Mouse (Mus musculus) forebrain, embryonic 10.5 days (tissue): Measurements from ENCODE around the gene Rpl29. TPM values are rescaled to one million over a fixed set of nuclear protein-coding genes. Genes with fewer than 3 reads are reported as not detected.

Experiments
- DNase-seq: peaks from one replicate; pipeline ENCODE4 v3.0.0-alpha.2; 2017; ENCODE audit warnings: low spot score; ENCODE audit errors: extremely low spot score
- H3K27ac ChIP-seq: fragments of 300-500 bp; sonication (generic); 2 replicates; pipeline ENCODE4 v1.5.1; 2016; ENCODE audit warnings: mild to moderate bottlenecking
- H3K27me3 ChIP-seq: fragments of 300-500 bp; sonication (generic); 2 replicates; pipeline ENCODE4 v1.6.1; 2016; ENCODE audit warnings: mild to moderate bottlenecking; ENCODE audit not compliant: poor library complexity, severe bottlenecking
- H3K36me3 ChIP-seq: fragments of 300-500 bp; sonication (generic); replicated peaks from 2 replicates; pipeline ENCODE4 v1.6.1; 2016; ENCODE audit warnings: mild to moderate bottlenecking, moderate library complexity
- H3K4me1 ChIP-seq: fragments of 300-500 bp; sonication (generic); 2 replicates; pipeline ENCODE4 v1.6.1; 2016
- H3K4me3 ChIP-seq: fragments of 300-500 bp; sonication (generic); 2 replicates; pipeline ENCODE4 v1.5.1; 2016; ENCODE audit warnings: mild to moderate bottlenecking, moderate library complexity
- H3K9me3 ChIP-seq: fragments of 300-500 bp; sonication (generic); 2 replicates; pipeline ENCODE4 v1.6.1; 2016; ENCODE audit warnings: mild to moderate bottlenecking, moderate library complexity
- WGBS: fragments of 180-500 bp; shearing (Covaris S2); methylation state at CpG from one replicate; pipeline ENCODE4 v1.1.7; 2016; 5-methylcytosine and 5-hydroxymethylcytosine counted together
- polyA plus RNA-seq: library from polyadenylated mRNA; unstranded; fragments of >200 nt; fragmentation: Nextera tagmentation; extraction: Ambion mirVana; gene quantifications from 2 replicates; pipeline ENCODE4 v1.2.1, GENCODE M21; 2016

Gene Rpl29
- polyA plus RNA-seq, 1 experiment from 2014 or later: 1,043 TPM

GRCm38 (mm10) chr9:106461641-106462429 is 32.6 kb downstream of the Rpl29 start:
- H3K36me3 ChIP-seq: peaks cover 97% of the 10 kb centered on the region
- no peak for DNase-seq

GRCm38 (mm10) chr9:106462430-106462800 is 33.2 kb downstream of the Rpl29 start:
- Histone ChIP-seq H3K27me3 (peaks cover 45% of the 10 kb centered on the region), H3K4me3 (no peak overlapping the region), H3K4me1 (peaks cover 79% of the 10 kb centered on the region), H3K9me3 (no peaks in the 10 kb centered on the region), H3K36me3 (peaks cover 94% of the 10 kb centered on the region), H3K27ac (0 out of 2 replicates have a peak overlapping the region, but pooled peaks have one; percentile 15)
- 95% methylated on average over 12 of the region's 12 CpGs for WGBS
- DNase-seq: no peak

More at GRCm38 (mm10) chr9:106461641-106462429, 32.6 kb downstream of the Rpl29 start:
- H3K4me3 ChIP-seq: no peak overlapping the region
- 0 out of 2 replicates have a peak overlapping the region, but pooled peaks have one; percentile 15 for H3K27ac ChIP-seq
- WGBS: 87% methylated on average over 16 of the region's 16 CpGs
- H3K4me1 ChIP-seq: peaks cover 84% of the 10 kb centered on the region
- H3K9me3 ChIP-seq: no peaks in the 10 kb centered on the region
- peaks cover 45% of the 10 kb centered on the region for H3K27me3 ChIP-seq

GRCm38 (mm10) chr9:106463122-106464063 is 34.1 kb downstream of the Rpl29 start:
- Histone ChIP-seq H3K27ac (no peak overlapping the region), H3K9me3 (no peaks in the 10 kb centered on the region), H3K36me3 (peaks cover 85% of the 10 kb centered on the region), H3K27me3 (peaks cover 45% of the 10 kb centered on the region), H3K4me3 (peak overlapping the region; percentile 20), H3K4me1 (peaks cover 69% of the 10 kb centered on the region)
- 85% methylated on average over 21 of the region's 21 CpGs for WGBS
- DNase-seq: no peak

GRCm38 (mm10) chr9:106464751-106465541 is 35.7 kb downstream of the Rpl29 start:
- peaks cover 69% of the 10 kb centered on the region for H3K36me3 ChIP-seq
- H3K27ac ChIP-seq: peak overlapping the region; percentile 87
- H3K4me3 ChIP-seq: peak overlapping the region; percentile 63
- H3K27me3 ChIP-seq: peaks cover 45% of the 10 kb centered on the region
- peaks cover 56% of the 10 kb centered on the region for H3K4me1 ChIP-seq
- 2% methylated on average over 97 of the region's 99 CpGs for WGBS
- DNase-seq: peak; percentile 61
- H3K9me3 ChIP-seq: no peaks in the 10 kb centered on the region

- Histone ChIP-seq H3K4me1 (peaks cover 48% of the 10 kb centered on the region), H3K27me3 (peaks cover 45% of the 10 kb centered on the region), H3K4me3 (peak within 1 kb of the TSS; percentile 63), H3K9me3 (no peaks in the 10 kb centered on the region), H3K36me3 (peaks cover 62% of the 10 kb centered on the region), H3K27ac (peak within 1 kb of the TSS; percentile 87)
- no peak for DNase-seq
- 38% methylated on average over 26 of the region's 26 CpGs for WGBS
Measured at GRCm38 (mm10) chr9:106465571-106466200, 36.4 kb downstream of the Rpl29 start, which contains the start of gene Gpr62. Gene Gpr62 (minus strand): TSS chr9:106465938.

- peaks cover 51% of the 10 kb centered on the region for H3K36me3 ChIP-seq
- H3K4me1 ChIP-seq: peaks cover 46% of the 10 kb centered on the region
Measured at GRCm38 (mm10) chr9:106466721-106467120, 37.5 kb downstream of the Rpl29 start.

GRCm38 (mm10) chr9:106467746-106468145 is 38.5 kb downstream of the Rpl29 start:
- WGBS: 94% methylated on average over 7 of the region's 7 CpGs
- H3K9me3 ChIP-seq: no peaks in the 10 kb centered on the region
- H3K27ac ChIP-seq: no peak overlapping the region
- no peak for DNase-seq
- peaks cover 41% of the 10 kb centered on the region for H3K36me3 ChIP-seq
- H3K4me3 ChIP-seq: no peak overlapping the region
- peaks cover 46% of the 10 kb centered on the region for H3K27me3 ChIP-seq
- peaks cover 52% of the 10 kb centered on the region for H3K4me1 ChIP-seq

More at GRCm38 (mm10) chr9:106466721-106467120, 37.5 kb downstream of the Rpl29 start:
- peaks cover 54% of the 10 kb centered on the region for H3K27me3 ChIP-seq
- no peak overlapping the region for H3K27ac ChIP-seq
- 92% methylated on average over 6 of the region's 6 CpGs for WGBS
- H3K4me3 ChIP-seq: no peak overlapping the region
- no peaks in the 10 kb centered on the region for H3K9me3 ChIP-seq
- no peak for DNase-seq

GRCm38 (mm10) chr9:106469317-106469716 is 40.1 kb downstream of the Rpl29 start:
- H3K4me1 ChIP-seq: peaks cover 52% of the 10 kb centered on the region
- WGBS: 81% methylated on average over 6 of the region's 6 CpGs

GRCm38 (mm10) chr9:106469776-106470175 is 40.5 kb downstream of the Rpl29 start:
- 78% methylated on average over 9 of the region's 9 CpGs for WGBS
- Histone ChIP-seq H3K4me3 (no peak overlapping the region), H3K27me3 (peaks cover 34% of the 10 kb centered on the region), H3K36me3 (peaks cover 21% of the 10 kb centered on the region), H3K9me3 (no peaks in the 10 kb centered on the region), H3K27ac (no peak overlapping the region), H3K4me1 (peaks cover 52% of the 10 kb centered on the region)
- DNase-seq: no peak

More at GRCm38 (mm10) chr9:106469317-106469716, 40.1 kb downstream of the Rpl29 start:
- Histone ChIP-seq H3K27me3 (peaks cover 39% of the 10 kb centered on the region), H3K9me3 (no peaks in the 10 kb centered on the region), H3K36me3 (peaks cover 25% of the 10 kb centered on the region), H3K4me3 (no peak overlapping the region), H3K27ac (no peak overlapping the region)
- DNase-seq: no peak

- H3K9me3 ChIP-seq: no peaks in the 10 kb centered on the region
- H3K36me3 ChIP-seq: peaks cover 7% of the 10 kb centered on the region
- peak overlapping the region; percentile 26; the same call in 1 of the 2 replicates for H3K4me3 ChIP-seq
- no peak for DNase-seq
- H3K27ac ChIP-seq: peak overlapping the region; percentile 13
- 64% methylated on average over 14 of the region's 14 CpGs for WGBS
- H3K4me1 ChIP-seq: peaks cover 54% of the 10 kb centered on the region
- peaks cover 20% of the 10 kb centered on the region for H3K27me3 ChIP-seq
Measured at GRCm38 (mm10) chr9:106470991-106471750, 41.9 kb downstream of the Rpl29 start.

- H3K9me3 ChIP-seq: no peaks in the 10 kb centered on the region
- peak overlapping the region; percentile 13 for H3K27ac ChIP-seq
- WGBS: 11% methylated on average over 5 of the region's 5 CpGs
- H3K27me3 ChIP-seq: peaks cover 19% of the 10 kb centered on the region
- peaks cover 61% of the 10 kb centered on the region for H3K4me1 ChIP-seq
- peaks cover 2% of the 10 kb centered on the region; the same call in 1 of the 2 replicates for H3K36me3 ChIP-seq
- H3K4me3 ChIP-seq: peak overlapping the region; percentile 26; the same call in 1 of the 2 replicates
- no peak for DNase-seq
Measured at GRCm38 (mm10) chr9:106471892-106472291, 42.6 kb downstream of the Rpl29 start.
